Mouse (Mus musculus) C2C12 (cell line): ENCODE data around the gene E2f4.
"Not testable (repeated sequence)": the region's sequence is repeated elsewhere in the genome, so short reads cannot be mapped to it uniquely, and the experiment has no call there.

Experiments used
- CEBPB ChIP-seq: IDR thresholded peaks from one replicate; pipeline ENCODE4 v1.6.1; 2011; ENCODE audit warnings: low read depth, mild to moderate bottlenecking, control low read depth, moderate library complexity
- CTCF ChIP-seq: IDR thresholded peaks from one replicate; pipeline ENCODE4 v1.5.1; 2011; ENCODE audit not compliant: control insufficient read depth, insufficient read depth, insufficient read length
- FOSL1 ChIP-seq: IDR thresholded peaks from one replicate; pipeline ENCODE4 v1.8.0; 2011; ENCODE audit warnings: mild to moderate bottlenecking, low read length; ENCODE audit not compliant: poor library complexity, insufficient read depth, severe bottlenecking
- MAX ChIP-seq: IDR thresholded peaks from one replicate; pipeline ENCODE4 v1.6.1; 2011; ENCODE audit warnings: mild to moderate bottlenecking, control low read depth
- MYOD1 ChIP-seq: IDR thresholded peaks from one replicate; pipeline ENCODE4 v1.6.1; 2011; ENCODE audit warnings: low read depth; ENCODE audit not compliant: control insufficient read depth, insufficient read length
- MYOG ChIP-seq: IDR thresholded peaks from one replicate; pipeline ENCODE4 v1.6.1; 2011; ENCODE audit not compliant: control insufficient read depth, insufficient read length; ENCODE audit errors: extremely low read depth
- USF1 ChIP-seq: IDR thresholded peaks from one replicate; pipeline ENCODE4 v1.6.1; 2011; ENCODE audit warnings: low read depth, mild to moderate bottlenecking, control low read depth, moderate library complexity

- not testable (repeated sequence) for TF ChIP-seq CEBPB, CTCF, MYOD1, USF1, MYOG, MAX, FOSL1
Observed at GRCm38 (mm10) chr8:105291802-105292201, 5.7 kb upstream of the E2f4 start.
